Mouse (Mus musculus) cerebellum, adult 8-10 months (tissue): Measurements from ENCODE around the gene Krtap19-9b.

Experiments
- DNase-seq: peaks from one replicate; pipeline ENCODE4 v3.0.0; 2022

Krtap19-9b gene

GRCm38 (mm10) chr16:88932165-88932564, at the start of gene Krtap19-9b:
Gene Krtap19-9b (minus strand): TSS chr16:88932265.
- DNase-seq = no peak

DNA sequence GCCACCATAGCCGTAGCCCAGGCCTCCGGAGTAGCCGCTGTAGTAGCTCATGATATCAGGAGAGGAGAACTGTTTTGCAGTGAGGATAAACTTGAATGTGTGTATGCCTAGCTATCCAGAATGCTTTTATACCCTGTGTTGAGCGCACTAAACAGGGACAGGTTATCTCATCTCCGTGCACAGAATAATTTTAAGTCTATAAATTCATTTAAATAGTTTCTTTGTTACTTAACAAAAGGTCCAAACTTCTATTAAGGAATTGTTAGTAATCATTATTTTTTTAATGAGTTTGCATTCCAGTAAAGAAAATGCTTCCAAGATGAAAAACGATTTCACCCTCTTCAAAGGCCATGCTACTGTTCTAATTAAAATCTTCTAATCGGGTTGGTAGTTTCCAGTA, 30.7 kb upstream of the Krtap19-9b start, which contains the start of gene Krtap16-3:
Gene Krtap16-3 (minus strand): TSS at position 101 of the 400 bp plus-strand sequence.
- DNase-seq = no peak

DNA sequence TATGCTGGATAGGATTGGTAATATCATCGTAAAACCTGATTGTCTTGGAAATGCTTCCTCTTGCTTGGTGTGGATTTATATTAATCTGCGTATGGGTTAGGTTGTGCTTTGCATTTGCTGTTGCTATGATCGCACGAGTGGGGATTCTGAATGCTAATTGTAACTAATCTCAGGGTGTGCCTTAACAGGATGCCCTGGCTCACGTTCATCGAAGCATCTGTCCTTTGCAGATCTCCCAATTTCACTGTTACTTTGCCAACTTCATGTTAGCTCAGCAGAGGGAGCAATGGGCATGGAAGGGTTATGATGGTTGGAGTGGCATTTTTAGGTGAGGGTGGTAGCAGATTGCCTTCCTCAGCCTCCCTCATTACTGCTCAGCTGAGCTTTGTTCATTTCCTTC, 9.0 kb upstream of the Krtap19-9b start:
- no peak for DNase-seq

DNA sequence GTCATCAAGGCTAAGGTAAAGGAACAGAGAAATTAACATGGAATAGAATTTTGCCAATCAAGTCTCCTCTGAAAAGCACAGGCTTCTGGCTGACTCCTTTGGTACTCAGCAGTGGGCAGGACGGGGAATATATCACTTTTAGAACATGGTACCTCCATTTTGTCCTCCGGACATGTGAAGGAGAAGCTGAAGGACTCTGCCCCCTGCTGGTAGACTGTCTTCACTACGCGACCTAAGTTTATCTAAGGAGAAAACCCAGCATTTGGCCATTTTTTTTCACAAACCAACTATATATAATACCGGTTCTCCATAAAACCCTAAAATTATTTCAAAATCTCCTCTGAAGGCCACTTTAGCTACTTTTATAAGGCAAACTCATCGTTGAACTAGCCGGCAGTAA, 6.2 kb upstream of the Krtap19-9b start:
- DNase-seq = no peak

GRCm38 (mm10) chr16:88896357-88896756, 35.7 kb downstream of the Krtap19-9b start, which contains the start of gene Krtap19-5:
Gene Krtap19-5 (minus strand): TSS chr16:88896457.
- DNase-seq = no peak

- DNase-seq = no peak
These were observed 45.2 kb downstream of the Krtap19-9b start for GRCm38 (mm10) chr16:88886870-88887269.

- no peak for DNase-seq
These were observed 47.1 kb downstream of the Krtap19-9b start, which contains the start of gene Krtap19-4 for GRCm38 (mm10) chr16:88884989-88885388. Gene Krtap19-4 (minus strand): TSS chr16:88885089.
